Mouse (Mus musculus) cortical plate, adult 2 months (tissue): ENCODE results near the gene Ebf1. TPM values are rescaled to one million over a fixed set of nuclear protein-coding genes. Genes with fewer than 3 reads are reported as not detected.

Source experiments
- H3K27ac ChIP-seq: fragments of 200-500 bp; 2 replicates; pipeline ENCODE4 v1.5.1; 2012; ENCODE audit warnings: low read length, control low read depth, inconsistent platforms; ENCODE audit not compliant: insufficient read depth
- H3K4me1 ChIP-seq: fragments of 200-500 bp; 2 replicates; pipeline ENCODE4 v1.6.1; 2011; ENCODE audit warnings: low read length; ENCODE audit not compliant: control insufficient read depth, insufficient read depth
- H3K4me3 ChIP-seq: fragments of 200-500 bp; 2 replicates; pipeline ENCODE4 v1.5.1; 2011; ENCODE audit warnings: mild to moderate bottlenecking, low read length, control low read depth; ENCODE audit not compliant: insufficient read depth
- CTCF ChIP-seq: fragments of 200-500 bp; IDR thresholded peaks from 2 replicates; pipeline ENCODE4 v1.5.1; 2011; ENCODE audit warnings: mild to moderate bottlenecking, control low read depth, low read length; ENCODE audit not compliant: insufficient read depth; ENCODE audit errors: extremely low read depth
- POLR2A ChIP-seq: fragments of 200-500 bp; IDR thresholded peaks from 2 replicates; pipeline ENCODE4 v1.6.1; 2011; ENCODE audit warnings: mild to moderate bottlenecking, low read length, control low read depth; ENCODE audit not compliant: insufficient read depth; ENCODE audit errors: extremely low read depth
- polyA plus RNA-seq: library from polyadenylated mRNA; depleted of rRNA; stranded (reverse); fragments of >200 nt; gene quantifications from 2 replicates; pipeline ENCODE4 v1.2.3, GENCODE M21; 2012

The Ebf1 gene
- polyA plus RNA-seq, 1 experiment, result 3.8 TPM

DNA sequence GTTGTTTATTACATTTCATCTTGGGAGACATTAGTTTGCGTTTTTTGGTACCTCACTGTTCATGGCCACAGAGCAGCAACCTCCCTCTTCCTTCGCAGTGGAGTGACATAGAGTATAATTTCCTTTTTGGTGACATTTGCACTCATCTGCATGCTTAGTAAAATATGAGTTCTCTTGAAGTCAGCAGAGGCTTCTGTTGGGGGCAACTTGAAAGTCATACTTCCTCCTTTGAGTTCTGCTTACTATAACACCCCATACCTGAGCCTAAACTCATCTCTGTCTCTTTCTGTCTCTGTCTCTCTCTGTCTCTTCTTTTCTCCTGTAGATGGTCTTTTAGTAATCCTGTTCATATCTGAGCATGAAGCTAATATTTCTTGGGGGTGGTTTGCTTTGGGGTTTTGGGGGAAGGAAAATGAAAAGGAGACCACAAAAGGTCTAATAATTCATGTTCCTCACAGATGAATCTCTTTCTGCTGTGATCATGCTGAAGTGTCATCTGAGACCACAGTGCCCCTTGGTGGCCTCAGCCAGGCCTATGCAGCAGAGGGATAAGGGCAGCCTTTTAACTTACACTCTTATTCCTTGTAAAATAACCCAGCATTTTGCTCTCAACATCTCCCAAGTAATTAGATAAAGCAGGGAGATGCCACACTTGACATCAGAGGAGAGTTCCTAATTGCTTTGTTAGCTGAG, 16.0 kb downstream of the Ebf1 start:
- TF ChIP-seq POLR2A (no peak), CTCF (no peak)
- no peak overlapping the region for H3K27ac ChIP-seq

DNA sequence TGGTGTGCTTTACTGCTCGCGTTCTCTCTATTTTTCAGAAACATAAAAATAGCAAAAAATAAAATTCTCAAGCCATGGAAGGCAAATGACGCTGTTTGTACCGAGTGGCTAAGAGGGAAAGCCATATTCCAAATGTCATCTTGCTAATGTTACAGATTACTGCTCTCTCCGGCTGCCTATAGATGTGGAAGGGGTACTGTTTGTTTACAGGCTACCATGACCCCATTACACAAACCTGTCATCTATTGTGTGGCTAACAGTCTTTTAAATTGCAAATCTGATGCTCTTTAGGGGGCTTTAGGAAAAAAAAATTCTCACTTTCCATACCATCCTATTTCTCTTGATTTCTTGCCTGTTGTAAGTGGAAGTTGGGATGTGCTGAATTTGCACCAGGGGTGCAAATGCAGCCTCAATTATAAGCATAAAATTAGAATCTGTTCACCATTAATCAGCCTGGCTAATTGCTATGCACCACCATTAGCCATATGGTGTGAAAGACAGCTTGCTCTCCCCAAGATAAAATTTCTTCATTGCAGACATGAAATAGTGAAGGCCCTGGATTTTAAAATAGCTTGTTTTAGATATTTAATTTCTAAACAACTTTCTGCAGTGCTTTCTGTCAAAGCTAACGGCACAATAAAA, 17.6 kb downstream of the Ebf1 start:
- no peak overlapping the region for H3K27ac ChIP-seq
- TF ChIP-seq CTCF, result no peak
- TF ChIP-seq POLR2A, result no peak
- H3K4me3 ChIP-seq, result no peak overlapping the region
- no peaks in the 10 kb centered on the region for H3K4me1 ChIP-seq

More for the DNA sequence above, 16.0 kb downstream of the Ebf1 start:
- H3K4me3 ChIP-seq, result no peak overlapping the region
- no peaks in the 10 kb centered on the region for H3K4me1 ChIP-seq

DNA sequence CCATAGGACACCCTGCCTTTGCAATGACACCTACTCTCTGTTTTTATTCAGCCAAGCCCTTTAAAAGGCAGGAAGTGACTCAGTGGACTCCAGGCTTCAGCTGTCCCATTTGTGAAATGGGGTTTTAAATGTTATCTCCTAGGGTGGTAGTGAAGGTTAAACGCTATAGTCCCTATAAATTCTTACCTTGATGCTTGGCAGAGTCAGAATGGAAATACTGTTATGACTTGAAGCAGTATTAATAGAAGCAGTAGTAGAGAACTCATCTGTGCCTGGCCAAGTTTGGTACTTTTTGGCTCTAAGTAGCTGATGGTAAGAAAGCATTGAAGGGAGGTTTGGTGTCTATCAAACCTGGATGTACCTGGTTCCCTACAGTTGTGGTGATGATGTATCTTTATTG, 19.1 kb downstream of the Ebf1 start:
- no peak overlapping the region for H3K27ac ChIP-seq
- H3K4me3 ChIP-seq, result no peak overlapping the region
- no peak for TF ChIP-seq CTCF
- no peak for TF ChIP-seq POLR2A
- no peaks in the 10 kb centered on the region for H3K4me1 ChIP-seq

DNA sequence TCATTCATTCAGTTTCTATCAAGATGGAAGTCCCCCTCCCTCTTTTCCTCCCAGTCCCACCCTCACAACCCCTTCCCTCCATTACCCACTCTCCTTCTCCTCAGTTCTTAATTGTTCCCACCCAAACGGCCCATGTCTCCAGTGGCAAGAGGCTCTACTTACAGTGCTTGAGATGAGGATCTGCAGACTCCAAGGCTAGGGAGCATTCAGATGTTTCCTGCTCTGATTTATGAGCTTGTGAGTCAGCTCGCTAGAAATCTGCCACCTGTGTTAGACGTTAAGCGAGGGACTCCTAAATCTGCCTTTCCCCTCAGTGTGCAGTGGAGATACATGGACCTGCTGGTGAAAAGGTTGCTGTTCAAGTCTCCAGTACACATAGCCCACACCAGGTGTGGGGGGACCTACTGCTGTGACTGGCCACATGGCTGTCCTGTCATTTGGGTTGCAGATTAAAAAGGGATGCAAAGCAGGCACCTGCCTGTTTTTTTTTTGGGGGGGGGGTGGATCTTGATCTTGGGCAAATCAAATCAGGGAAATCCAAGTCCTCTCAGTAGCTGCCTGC, 21.2 kb downstream of the Ebf1 start:
- TF ChIP-seq POLR2A (no peak), CTCF (no peak)
- Histone ChIP-seq H3K4me1 (no peaks in the 10 kb centered on the region), H3K27ac (no peak overlapping the region), H3K4me3 (no peak overlapping the region)

DNA sequence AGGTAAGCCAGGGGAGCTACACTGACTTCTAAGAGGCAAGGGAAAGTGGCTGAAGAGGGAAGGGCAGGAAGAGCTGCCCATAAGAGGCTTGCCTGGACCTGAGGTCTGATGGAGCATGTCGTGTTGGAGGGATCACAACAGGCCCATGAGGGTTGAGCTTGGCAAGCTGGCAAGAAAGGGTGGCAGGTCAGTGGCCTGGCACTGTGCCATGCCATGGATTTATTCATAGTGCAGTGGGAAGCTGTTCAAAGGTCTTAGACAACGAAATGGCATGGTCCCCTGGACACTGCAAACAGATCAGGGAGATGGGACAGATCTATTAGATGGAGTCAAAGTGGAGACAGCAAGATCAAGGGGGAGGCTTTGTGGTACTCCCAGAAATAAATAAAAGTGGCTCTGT, 24.4 kb downstream of the Ebf1 start:
- Histone ChIP-seq H3K4me1 (no peaks in the 10 kb centered on the region), H3K4me3 (no peak overlapping the region), H3K27ac (no peak overlapping the region)
- no peak for TF ChIP-seq CTCF

DNA sequence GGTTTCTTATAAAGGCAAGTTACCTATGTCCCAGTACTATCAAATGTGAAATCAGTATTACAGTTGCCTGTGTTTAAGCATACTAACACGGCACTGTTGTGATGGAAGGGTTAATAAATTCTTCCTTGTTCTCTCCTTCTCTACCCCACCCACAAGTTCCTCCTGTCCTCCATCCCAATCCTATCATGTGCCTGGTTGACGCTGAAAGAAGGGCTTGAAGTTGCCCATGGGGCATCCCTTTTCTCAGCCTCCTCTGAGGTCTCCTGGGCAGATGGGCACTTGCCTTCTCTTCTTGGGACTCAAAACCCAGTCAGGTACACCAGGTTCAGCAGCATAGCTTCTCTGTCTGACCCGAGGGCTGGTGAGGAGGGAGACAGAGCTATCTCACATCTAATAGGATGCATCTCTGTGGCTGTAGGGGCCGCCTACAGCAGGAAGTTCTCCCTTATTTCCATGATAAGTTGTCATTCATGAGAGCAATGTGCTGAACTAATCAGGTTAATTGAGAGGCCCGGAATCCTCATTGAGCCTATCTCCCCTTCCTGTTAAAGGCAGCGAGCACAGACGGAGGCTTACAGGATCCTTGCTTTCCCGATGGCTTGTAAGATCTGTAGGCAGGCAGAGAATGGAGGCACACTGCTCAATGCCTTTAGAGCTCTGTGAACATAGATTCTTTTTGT, 37.4 kb downstream of the Ebf1 start:
- Histone ChIP-seq H3K27ac (no peak overlapping the region), H3K4me3 (no peak overlapping the region), H3K4me1 (no peaks in the 10 kb centered on the region)
- TF ChIP-seq POLR2A (no peak), CTCF (no peak)

DNA sequence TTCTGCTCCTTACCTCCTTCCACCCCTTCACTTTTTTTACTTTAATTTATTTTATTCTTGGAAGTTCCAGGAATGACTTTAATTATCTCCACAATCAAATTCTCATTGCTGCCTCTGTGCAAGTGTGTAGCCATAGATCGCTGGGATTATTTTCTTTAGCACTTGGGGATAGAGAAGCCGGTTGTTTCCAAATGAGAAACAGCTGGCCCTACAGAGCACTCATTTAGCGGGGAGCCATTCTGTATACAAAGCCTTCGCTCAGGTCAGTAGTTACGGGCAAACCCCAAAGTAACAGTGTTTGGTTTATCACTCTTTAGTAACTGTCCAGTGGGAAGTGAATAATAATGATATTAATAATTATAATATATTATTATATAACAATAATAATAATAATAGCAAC, 38.4 kb downstream of the Ebf1 start:
- H3K4me3 ChIP-seq, result no peak overlapping the region
- H3K27ac ChIP-seq, result no peak overlapping the region
- TF ChIP-seq POLR2A, result no peak
- TF ChIP-seq CTCF, result no peak
- no peaks in the 10 kb centered on the region for H3K4me1 ChIP-seq

DNA sequence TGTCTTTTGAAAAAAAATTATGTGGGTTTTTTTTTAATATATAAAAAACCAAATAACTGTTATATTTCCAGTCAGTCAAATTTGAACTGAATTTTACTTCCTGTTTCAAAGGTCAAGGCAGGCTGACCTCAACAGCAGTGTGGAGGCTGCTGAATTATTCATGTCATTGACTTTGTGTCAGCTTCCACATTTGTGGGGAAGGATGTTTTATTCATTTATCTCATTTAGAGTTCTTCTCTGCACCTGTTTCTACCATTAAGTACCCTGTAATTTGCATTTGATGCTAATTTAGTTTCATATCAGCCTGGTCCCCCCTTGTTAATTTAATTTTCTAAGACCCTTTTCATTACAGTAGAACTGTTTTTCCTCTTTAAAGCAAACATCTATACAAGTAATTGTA, 39.8 kb downstream of the Ebf1 start:
- Histone ChIP-seq H3K4me3 (no peak overlapping the region), H3K27ac (no peak overlapping the region), H3K4me1 (no peaks in the 10 kb centered on the region)
- TF ChIP-seq CTCF (no peak), POLR2A (no peak)

DNA sequence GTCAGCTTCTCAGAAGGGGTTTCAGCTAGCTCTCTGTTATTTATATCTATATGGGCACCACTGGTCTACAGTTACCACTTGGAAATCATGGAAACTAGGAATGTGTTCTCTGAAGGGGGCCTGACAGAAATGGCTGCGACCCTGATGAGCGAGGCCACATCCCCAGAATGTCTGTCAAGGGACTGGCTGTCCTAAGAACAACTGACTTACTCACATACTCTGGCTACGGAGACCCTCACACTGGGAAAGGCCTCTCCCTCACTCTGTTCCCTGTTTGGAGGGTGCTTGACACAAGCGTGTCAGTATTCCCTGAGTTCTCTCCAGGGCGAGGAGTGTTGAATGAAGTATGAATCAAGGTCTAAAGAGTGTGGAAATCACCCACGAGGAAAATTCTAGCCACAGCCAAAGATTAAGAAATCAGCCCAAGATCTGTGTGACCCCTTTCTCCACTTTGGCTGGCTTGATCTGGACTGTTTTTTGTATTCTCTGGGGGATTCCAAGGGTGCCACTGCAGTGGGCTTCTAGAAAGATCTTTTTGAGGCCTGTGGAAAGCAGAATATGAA, 40.8 kb downstream of the Ebf1 start:
- H3K27ac ChIP-seq, result no peak overlapping the region
- H3K4me3 ChIP-seq, result no peak overlapping the region
- TF ChIP-seq CTCF (no peak), POLR2A (no peak)

More for the DNA sequence above, 40.8 kb downstream of the Ebf1 start:
- H3K4me1 ChIP-seq, result no peaks in the 10 kb centered on the region
